Mouse (Mus musculus) midbrain, postnatal 0 days (tissue): ENCODE results near the gene Stip1. TPM values are rescaled to one million over a fixed set of nuclear protein-coding genes. Genes with fewer than 3 reads are reported as not detected.

ENCODE experiments used
- ATAC-seq: fragments of 200-750 bp; cut with Nextera tagmentation; 2 replicates; pipeline ENCODE4 v1.8.0; 2017; ENCODE audit warnings: moderate number of reproducible peaks, mild to moderate bottlenecking, moderate TSS enrichment, moderate library complexity; ENCODE audit not compliant: low FRiP score
- DNase-seq: peaks from one replicate; pipeline ENCODE4 v3.0.0-alpha.2; 2015; ENCODE audit warnings: low spot score
- H3K27ac ChIP-seq: fragments of 300-500 bp; sonication (generic); 2 replicates; pipeline ENCODE4 v1.5.1; 2014; ENCODE audit warnings: low read depth, mild to moderate bottlenecking, low read length, mixed read lengths
- H3K27me3 ChIP-seq: fragments of 300-500 bp; sonication (generic); 2 replicates; pipeline ENCODE4 v1.6.1; 2014; ENCODE audit warnings: low read length, control low read depth, mixed read lengths; ENCODE audit not compliant: insufficient read depth
- H3K36me3 ChIP-seq: fragments of 300-500 bp; sonication (generic); 2 replicates; pipeline ENCODE4 v1.6.1; 2014; ENCODE audit warnings: low read length, control low read depth, mixed read lengths; ENCODE audit not compliant: insufficient read depth
- H3K4me1 ChIP-seq: fragments of 300-500 bp; sonication (generic); 2 replicates; pipeline ENCODE4 v1.6.1; 2014; ENCODE audit warnings: mild to moderate bottlenecking, control low read depth, antibody characterized with exemption, low read length, mixed read lengths; ENCODE audit not compliant: insufficient read depth
- H3K4me2 ChIP-seq: fragments of 300-500 bp; sonication (generic); 2 replicates; pipeline ENCODE4 v1.6.1; 2014; ENCODE audit warnings: low read depth, mild to moderate bottlenecking, low read length, mixed read lengths; ENCODE audit not compliant: poor library complexity, severe bottlenecking
- H3K4me3 ChIP-seq: fragments of 300-500 bp; sonication (generic); 2 replicates; pipeline ENCODE4 v1.5.1; 2014; ENCODE audit warnings: low read depth, mild to moderate bottlenecking, low read length, moderate library complexity
- H3K9ac ChIP-seq: fragments of 300-500 bp; sonication (generic); replicated peaks from 2 replicates; pipeline ENCODE4 v1.6.1; 2014; ENCODE audit warnings: mild to moderate bottlenecking, low read length, moderate library complexity, mixed read lengths; ENCODE audit not compliant: poor library complexity, severe bottlenecking
- H3K9me3 ChIP-seq: fragments of 300-500 bp; sonication (generic); 2 replicates; pipeline ENCODE4 v1.6.1; 2016; ENCODE audit warnings: low read length, control low read depth
- CTCF ChIP-seq: IDR thresholded peaks from 2 replicates; pipeline ENCODE4 v1.5.1; 2016; ENCODE audit warnings: antibody characterized with exemption, mild to moderate bottlenecking
- WGBS: fragments of 180-500 bp; shearing (Covaris S2); extraction: QIAGEN DNeasy Blood & Tissue Kit; methylation state at CpG from one replicate; pipeline ENCODE4 v1.1.7; 2014; 5-methylcytosine and 5-hydroxymethylcytosine counted together
- polyA plus RNA-seq: library from polyadenylated mRNA; unstranded; fragments of >200 nt; fragmentation: Nextera tagmentation; extraction: Ambion mirVana; gene quantifications from 2 replicates; pipeline ENCODE4 v1.2.1, GENCODE M21; 2015
- total RNA-seq: library from RNA; depleted of rRNA; stranded (reverse); fragments of >200 nt; gene quantifications from 2 replicates; pipeline ENCODE4 v1.2.3, GENCODE M21; 2014

The Stip1 gene
- total and polyA plus RNA-seq, 2 experiments from 2014 or later, result 97.0 to 142 TPM

GRCm38 (mm10) chr19:7070775-7071174 lies 31.0 kb upstream of the Stip1 start:
- WGBS, result 12% methylated on average over 4 of the region's 4 CpGs
- Histone ChIP-seq H3K27ac (no peak overlapping the region), H3K4me1 (peaks cover 16% of the 10 kb centered on the region; the same call in 1 of the 2 replicates)

GRCm38 (mm10) chr19:7069781-7070763 lies 30.3 kb upstream of the Stip1 start:
- Histone ChIP-seq H3K27me3 (0 out of 2 replicates have a peak, but pooled peaks cover 5% of the 10 kb centered on the region), H3K27ac (peak overlapping the region; percentile 12; the same call in 1 of the 2 replicates), H3K4me1 (peaks cover 16% of the 10 kb centered on the region; the same call in 1 of the 2 replicates), H3K4me3 (no peak overlapping the region), H3K4me2 (peak overlapping the region; percentile 35; the same call in 1 of the 2 replicates), H3K9me3 (no peaks in the 10 kb centered on the region), H3K36me3 (no peaks in the 10 kb centered on the region), H3K9ac (0 out of 2 replicates have a peak overlapping the region, but pooled peaks have one; percentile 19)
- no peak for TF ChIP-seq CTCF
- ATAC-seq (no peak), DNase-seq (no peak)
- 9% methylated on average over 35 of the region's 35 CpGs for WGBS

More at GRCm38 (mm10) chr19:7070775-7071174, 31.0 kb upstream of the Stip1 start:
- Histone ChIP-seq H3K4me2 (no peak overlapping the region), H3K9me3 (no peaks in the 10 kb centered on the region), H3K4me3 (no peak overlapping the region), H3K36me3 (no peaks in the 10 kb centered on the region), H3K27me3 (0 out of 2 replicates have a peak, but pooled peaks cover 5% of the 10 kb centered on the region), H3K9ac (no peak overlapping the region)
- DNase-seq, result no peak
- no peak for ATAC-seq
- no peak for TF ChIP-seq CTCF

- no peak overlapping the region for H3K27ac ChIP-seq
- no peaks in the 10 kb centered on the region for H3K9me3 ChIP-seq
- no peak overlapping the region for H3K4me3 ChIP-seq
- peak; percentile 65 for TF ChIP-seq CTCF
- 0 out of 2 replicates have a peak, but pooled peaks cover 5% of the 10 kb centered on the region for H3K27me3 ChIP-seq
- DNase-seq, result peak; percentile 66
- 0 out of 2 replicates have a peak overlapping the region, but pooled peaks have one; percentile 8 for H3K9ac ChIP-seq
- WGBS, result 25% methylated on average over 11 of the region's 11 CpGs
- H3K4me1 ChIP-seq, result peaks cover 13% of the 10 kb centered on the region; the same call in 1 of the 2 replicates
- H3K36me3 ChIP-seq, result no peaks in the 10 kb centered on the region
- no peak for ATAC-seq
- 0 out of 2 replicates have a peak overlapping the region, but pooled peaks have one; percentile 12 for H3K4me2 ChIP-seq
Measured at GRCm38 (mm10) chr19:7068661-7069531, 29.1 kb upstream of the Stip1 start.

GRCm38 (mm10) chr19:7068136-7068535 lies 28.4 kb upstream of the Stip1 start:
- H3K9me3 ChIP-seq, result no peaks in the 10 kb centered on the region
- DNase-seq (peak; percentile 78), ATAC-seq (peak; percentile 67)
- 0 out of 2 replicates have a peak overlapping the region, but pooled peaks have one; percentile 12 for H3K4me2 ChIP-seq
- no peak overlapping the region for H3K4me3 ChIP-seq
- TF ChIP-seq CTCF, result peak; percentile 95
- H3K9ac ChIP-seq, result no peak overlapping the region
- no peak overlapping the region for H3K27ac ChIP-seq
- H3K4me1 ChIP-seq, result peaks cover 10% of the 10 kb centered on the region; the same call in 1 of the 2 replicates
- H3K27me3 ChIP-seq, result 0 out of 2 replicates have a peak, but pooled peaks cover 5% of the 10 kb centered on the region
- WGBS, result 1% methylated on average over 14 of the region's 14 CpGs
- H3K36me3 ChIP-seq, result no peaks in the 10 kb centered on the region

DNA sequence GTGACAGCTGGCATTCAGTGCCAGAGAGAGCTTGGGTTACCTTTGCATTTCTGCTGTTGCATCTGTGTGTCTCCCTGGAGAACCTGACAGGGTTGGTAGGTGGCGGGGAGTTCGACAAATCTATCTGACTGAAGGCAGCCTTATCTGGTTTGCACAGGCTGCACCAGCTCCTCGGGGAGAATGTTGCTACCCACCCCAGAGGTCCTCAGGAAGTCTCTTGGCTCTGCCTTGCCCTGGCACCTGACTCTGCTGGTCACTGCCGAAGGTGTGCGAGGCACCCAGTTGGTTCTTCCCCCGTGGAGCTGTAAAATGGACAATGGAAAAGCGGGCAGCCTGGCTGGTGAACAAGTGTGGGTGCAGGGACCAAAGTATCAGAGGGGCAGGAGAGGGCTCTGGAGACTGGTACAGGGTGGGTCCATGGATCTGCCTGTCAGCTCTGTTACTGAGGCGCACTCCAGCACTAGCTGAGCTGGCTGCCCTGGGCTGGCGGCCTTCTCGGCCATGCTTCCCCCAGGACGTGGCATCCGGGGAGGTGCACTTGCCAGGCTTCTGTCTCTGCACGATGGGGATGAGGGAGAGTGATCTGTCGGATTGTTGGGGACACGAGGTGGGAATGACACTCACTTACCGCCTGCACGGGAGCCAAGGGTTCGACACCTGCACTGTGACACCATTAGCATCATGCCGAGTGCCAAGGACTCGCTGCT lies 27.7 kb upstream of the Stip1 start:
- 0 out of 2 replicates have a peak, but pooled peaks cover 5% of the 10 kb centered on the region for H3K27me3 ChIP-seq
- H3K36me3 ChIP-seq, result no peaks in the 10 kb centered on the region
- ATAC-seq (0 out of 2 replicates have a peak, but pooled peaks have one; percentile 1), DNase-seq (no peak)
- H3K9ac ChIP-seq, result no peak overlapping the region
- no peak for TF ChIP-seq CTCF
- no peak overlapping the region for H3K4me3 ChIP-seq
- no peak overlapping the region for H3K4me2 ChIP-seq
- peaks cover 10% of the 10 kb centered on the region; the same call in 1 of the 2 replicates for H3K4me1 ChIP-seq
- no peak overlapping the region for H3K27ac ChIP-seq
- H3K9me3 ChIP-seq, result no peaks in the 10 kb centered on the region
- 52% methylated on average over 20 of the region's 20 CpGs for WGBS
